Mouse (Mus musculus): ENCODE results near the gene Eef1akmt4.
"Not testable (repeated sequence)": the region's sequence is repeated elsewhere in the genome, so short reads cannot be mapped to it uniquely, and the experiment has no call there.

Eef1akmt4 gene

GRCm38 (mm10) chr16:20628871-20629391 is 17.5 kb downstream of the Eef1akmt4 start:
- DNase-seq = no peak

- peak; percentile 9 for DNase-seq
These were observed 18.6 kb downstream of the Eef1akmt4 start, which contains the start of gene Ece2 for GRCm38 (mm10) chr16:20629731-20630634. Gene Ece2 (plus strand): TSS chr16:20629828.

GRCm38 (mm10) chr16:20637410-20637809 is 26.0 kb downstream of the Eef1akmt4 start:
- no peak for DNase-seq

GRCm38 (mm10) chr16:20638367-20638766 is 27.0 kb downstream of the Eef1akmt4 start:
- no peak for DNase-seq

GRCm38 (mm10) chr16:20642161-20642560 is 30.8 kb downstream of the Eef1akmt4 start:
- DNase-seq = peak; percentile 83

- no peak for DNase-seq
These were observed 32.5 kb downstream of the Eef1akmt4 start for GRCm38 (mm10) chr16:20643911-20644310.

GRCm38 (mm10) chr16:20651076-20651946 is 39.9 kb downstream of the Eef1akmt4 start, which contains the start of gene Psmd2:
Gene Psmd2 (plus strand): TSS chr16:20651652.
- peak; percentile 98 for DNase-seq

GRCm38 (mm10) chr16:20651947-20652310 is 40.5 kb downstream of the Eef1akmt4 start:
- DNase-seq = no peak

GRCm38 (mm10) chr16:20653315-20653714 is 41.9 kb downstream of the Eef1akmt4 start:
- DNase-seq = no peak

GRCm38 (mm10) chr16:20657661-20658060 is 46.3 kb downstream of the Eef1akmt4 start:
- DNase-seq = no peak

GRCm38 (mm10) chr16:20668013-20668412 is 56.6 kb downstream of the Eef1akmt4 start, which contains the start of gene Eif4g1:
Gene Eif4g1 (plus strand): TSS chr16:20668313.
- DNase-seq = not testable (repeated sequence)
